Mouse (Mus musculus) spleen, adult 2 months (tissue): ENCODE data around the gene Galnt6.

Source experiments
- CTCF ChIP-seq: fragments of 200-500 bp; IDR thresholded peaks from 2 replicates; pipeline ENCODE4 v1.5.1; 2011; ENCODE audit warnings: mild to moderate bottlenecking, inconsistent platforms; ENCODE audit not compliant: insufficient read depth, insufficient read length, insufficient replicate concordance; ENCODE audit errors: extremely low read depth
- POLR2A ChIP-seq: fragments of 200-500 bp; IDR thresholded peaks from 2 replicates; pipeline ENCODE4 v1.6.1; 2011; ENCODE audit warnings: low read depth, low read length, inconsistent platforms

GRCm38 (mm10) chr15:100739442-100739841 is 10.3 kb upstream of the Galnt6 start:
- no peak for TF ChIP-seq CTCF
- TF ChIP-seq POLR2A = no peak
